Mouse (Mus musculus): ENCODE data around the gene Tnip1.

DNA sequence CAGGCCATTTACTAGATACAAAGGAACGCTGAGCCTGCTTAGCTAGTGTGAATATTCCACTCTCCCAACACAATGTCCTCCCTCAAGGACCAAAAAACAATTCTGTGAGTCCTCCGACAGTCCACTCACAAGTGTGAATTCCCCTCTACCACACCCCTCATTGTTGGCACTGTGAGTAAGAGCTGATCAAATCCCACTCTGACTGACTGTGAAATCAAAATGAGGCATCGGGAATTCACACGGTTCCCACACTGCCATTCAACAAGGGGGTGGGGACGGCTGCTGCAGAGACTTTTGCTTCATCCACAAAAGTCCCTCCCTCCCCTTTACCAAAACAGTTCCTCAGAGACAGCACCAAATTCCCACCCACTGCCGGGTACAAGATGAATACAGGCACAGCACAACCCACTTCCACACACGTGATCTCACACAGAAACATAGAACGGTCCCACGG lies 8.7 kb downstream of the Tnip1 start:
- no peak for TF ChIP-seq EP300 (IDR thresholded peaks at IDR 0.05; ENCODE audit: low read depth)
- TF ChIP-seq CTCF (IDR thresholded peaks at IDR 0.05; ENCODE audit: low read depth) = no peak
